ENCODE assay signal across 8 mouse cellular contexts in genomic region chr12:8921394-8922368, GRCm38 (mm10). TPM values are rescaled to one million over a fixed set of nuclear protein-coding genes. Genes with fewer than 3 reads are reported as not detected.
DNase-seq lines count a peak whose midpoint lies in the region; ATAC-seq and TF ChIP-seq lines count a peak whose summit lies in the region.

TSS of gene Laptm4a (plus strand) at chr12:8921664.

- peak; percentile 99 for DNase-seq in 3134 (ENCODE audit: extremely low read depth, insufficient read length, low spot score)
- peak; percentile 98 to 99 for DNase-seq in adrenal gland, postnatal 36 days
- DNase-seq in heart, adult 18-20 months: peak; percentile 98 to 100
- DNase-seq in kidney, adult 2 months: peak; percentile 99
- peak; percentile 97 to 98 for DNase-seq in spleen, adult 2 months (ENCODE audit: low read depth in 1 of 2, low spot score in 2 of 2)

- H3K4me2 ChIP-seq in embryonic facial prominence, embryonic 13.5 days: peak within 1 kb of the TSS; percentile 73
- peak within 1 kb of the TSS; percentile 81 for H3K4me2 ChIP-seq in limb, embryonic 12.5 days
- H3K4me2 ChIP-seq in midbrain, embryonic 15.5 days: peak within 1 kb of the TSS; percentile 69

- peak within 1 kb of the TSS; percentile 99 for H3K27ac ChIP-seq in embryonic facial prominence, embryonic 13.5 days
- peak within 1 kb of the TSS; percentile 96 for H3K27ac ChIP-seq in kidney, adult 2 months (ENCODE audit: insufficient read depth, low read depth, low read length)
- peak within 1 kb of the TSS; percentile 98 for H3K27ac ChIP-seq in limb, embryonic 12.5 days
- H3K27ac ChIP-seq in midbrain, embryonic 15.5 days: peak within 1 kb of the TSS; percentile 90
- H3K27ac ChIP-seq in spleen, adult 2 months (ENCODE audit: insufficient read depth, low read length): peak within 1 kb of the TSS; percentile 97

- H3K27me3 ChIP-seq in embryonic facial prominence, embryonic 13.5 days: no peaks in the 10 kb centered on the region
- no peaks in the 10 kb centered on the region for H3K27me3 ChIP-seq in kidney, adult 2 months (replicated peaks; ENCODE audit: control insufficient read depth, insufficient read depth, low read length)
- H3K27me3 ChIP-seq in limb, embryonic 12.5 days: no peaks in the 10 kb centered on the region
- H3K27me3 ChIP-seq in midbrain, embryonic 15.5 days (replicated peaks): no peaks in the 10 kb centered on the region
- H3K27me3 ChIP-seq in spleen, adult 2 months (ENCODE audit: control insufficient read depth, insufficient read depth, low read length): no peaks in the 10 kb centered on the region

- H3K4me1 ChIP-seq in embryonic facial prominence, embryonic 13.5 days: peaks cover 29% of the 10 kb centered on the region
- peaks cover 12% of the 10 kb centered on the region; the same call in 1 of the 2 replicates for H3K4me1 ChIP-seq in kidney, adult 2 months (ENCODE audit: control insufficient read depth, insufficient read depth, low read length)
- H3K4me1 ChIP-seq in limb, embryonic 12.5 days (replicated peaks): peaks cover 26% of the 10 kb centered on the region
- peaks cover 28% of the 10 kb centered on the region for H3K4me1 ChIP-seq in midbrain, embryonic 15.5 days
- no peaks in the 10 kb centered on the region; the same call in 1 of the 2 replicates for H3K4me1 ChIP-seq in spleen, adult 2 months (ENCODE audit: control insufficient read depth, insufficient read depth, insufficient read length)

- peak; percentile 99 for ATAC-seq in embryonic facial prominence, embryonic 13.5 days (ENCODE audit: insufficient number of reproducible peaks, insufficient read depth, low FRiP score, low TSS enrichment, low read depth)
- ATAC-seq in limb, embryonic 12.5 days (ENCODE audit: insufficient number of reproducible peaks, insufficient read depth, low FRiP score, low TSS enrichment, low read depth): peak; percentile 98
- ATAC-seq in midbrain, embryonic 15.5 days (replicated peaks): peak; percentile 99

- TF ChIP-seq POLR2A in kidney, adult 2 months (IDR thresholded peaks at IDR 0.05; ENCODE audit: low read depth, low read length): peak; percentile 84
- TF ChIP-seq POLR2A in spleen, adult 2 months (IDR thresholded peaks at IDR 0.05; ENCODE audit: low read depth, low read length): peak; percentile 86

- H3K9ac ChIP-seq in embryonic facial prominence, embryonic 13.5 days: peak within 1 kb of the TSS; percentile 95
- H3K9ac ChIP-seq in limb, embryonic 12.5 days (replicated peaks): peak within 1 kb of the TSS; percentile 92
- peak within 1 kb of the TSS; percentile 73 for H3K9ac ChIP-seq in midbrain, embryonic 15.5 days

- no peaks in the 10 kb centered on the region for H3K9me3 ChIP-seq in embryonic facial prominence, embryonic 13.5 days
- H3K9me3 ChIP-seq in limb, embryonic 12.5 days: no peaks in the 10 kb centered on the region
- no peaks in the 10 kb centered on the region for H3K9me3 ChIP-seq in midbrain, embryonic 15.5 days

- peaks cover 10% of the 10 kb centered on the region; the same call in 1 of the 2 replicates for H3K36me3 ChIP-seq in embryonic facial prominence, embryonic 13.5 days
- H3K36me3 ChIP-seq in kidney, adult 2 months (ENCODE audit: control insufficient read depth, insufficient read depth, low read length): peaks cover 2% of the 10 kb centered on the region
- H3K36me3 ChIP-seq in limb, embryonic 12.5 days: peaks cover 25% of the 10 kb centered on the region
- 0 out of 2 replicates have a peak, but pooled peaks cover 4% of the 10 kb centered on the region for H3K36me3 ChIP-seq in midbrain, embryonic 15.5 days (replicated peaks)
- H3K36me3 ChIP-seq in spleen, adult 2 months (ENCODE audit: control insufficient read depth, insufficient read depth, low read length): no peaks in the 10 kb centered on the region

- peak within 1 kb of the TSS; percentile 79 for H3K4me3 ChIP-seq in embryonic facial prominence, embryonic 13.5 days
- H3K4me3 ChIP-seq in kidney, adult 2 months (ENCODE audit: insufficient read depth, low read depth, low read length): peak within 1 kb of the TSS; percentile 82
- H3K4me3 ChIP-seq in limb, embryonic 12.5 days (replicated peaks): peak within 1 kb of the TSS; percentile 78
- H3K4me3 ChIP-seq in midbrain, embryonic 15.5 days: peak within 1 kb of the TSS; percentile 63
- H3K4me3 ChIP-seq in spleen, adult 2 months (ENCODE audit: extremely low read depth, insufficient read depth, insufficient read length): peak within 1 kb of the TSS; percentile 87

- no peak for TF ChIP-seq CTCF in kidney, adult 2 months (conservative IDR thresholded peaks at IDR 0.05; ENCODE audit: insufficient read depth, insufficient read length, low read depth, low read length)
- no peak for TF ChIP-seq CTCF in spleen, adult 2 months (IDR thresholded peaks at IDR 0.05; ENCODE audit: extremely low read depth, insufficient read depth, insufficient read length, insufficient replicate concordance)

- under 1% methylated on average over 73 of the region's 73 CpGs for WGBS in embryonic facial prominence, embryonic 13.5 days
- WGBS in kidney, adult 2 months: under 1% methylated on average over 73 of the region's 73 CpGs
- under 1% methylated on average over 73 of the region's 73 CpGs for WGBS in limb, embryonic 12.5 days
- WGBS in midbrain, embryonic 15.5 days: under 1% methylated on average over 73 of the region's 73 CpGs
- under 1% methylated on average over 73 of the region's 73 CpGs for WGBS in spleen, adult 2 months

RNA-seq across cellular contexts. Expression of gene Laptm4a, which starts in this region (rescaled TPM):
- 100 to 1,000 TPM; 580 to 600 TPM for total RNA-seq in adrenal gland, postnatal 36 days (2021)
- polyA plus RNA-seq in embryonic facial prominence, embryonic 13.5 days (2015; fragmentation: Nextera tagmentation; extraction: Ambion mirVana): 384 and 457 TPM in 2 replicates
- 100 to 1,000 TPM; 366 to 407 TPM for total RNA-seq in heart, adult 18-20 months (2021)
- polyA plus RNA-seq in kidney, adult 2 months (2012; rRNA removed): 256 and 291 TPM in 2 replicates
- polyA plus RNA-seq in limb, embryonic 12.5 days (2016; fragmentation: Nextera tagmentation; extraction: Ambion mirVana): 278 and 287 TPM in 2 replicates
- 171 and 181 TPM in 2 replicates for polyA plus RNA-seq in midbrain, embryonic 15.5 days (2015; fragmentation: Nextera tagmentation; extraction: Ambion mirVana)
- polyA plus RNA-seq in spleen, adult 2 months (2012; rRNA removed): 81.9 and 88.2 TPM in 2 replicates

Comparison
In these comparisons a context has a peak if more than half of its experiments do, and no peak if none do; other contexts are left out.
1. Peak in every context shown above with its lines: DNase-seq, ATAC-seq, H3K4me3 ChIP-seq and H3K27ac ChIP-seq.